Mouse (Mus musculus) spleen, embryonic (tissue): ENCODE results near the gene Srsf2.
"Not testable (repeated sequence)": the region's sequence is repeated elsewhere in the genome, so short reads cannot be mapped to it uniquely, and the experiment has no call there.

ENCODE experiments used
- CTCF ChIA-PET: fragments of 350-600 bp; sonication (Branson Sonifier 250); formaldehyde crosslinking; loops from one replicate; lab custom pipeline; 2022; lab: Charles Lee

Srsf2 gene

GRCm38 (mm10) chr11:116834954-116835353 is 17.9 kb downstream of the Srsf2 start:
- CTCF ChIA-PET: no interaction called here

GRCm38 (mm10) chr11:116832172-116832685 is 20.7 kb downstream of the Srsf2 start:
- CTCF ChIA-PET: no interaction called here

- CTCF ChIA-PET: no interaction called here
These were observed 25.2 kb downstream of the Srsf2 start, which contains the start of gene Mxra7 for GRCm38 (mm10) chr11:116827534-116828165. Gene Mxra7, minus strand, starts transcription at chr11:116828046.

- CTCF ChIA-PET: interaction anchor here (0.6 kb wide), 1 partner anchor 1466 kb away, joined by 3 read pairs; no protein-coding TSS in a partner anchor
These were observed 26.1 kb downstream of the Srsf2 start for GRCm38 (mm10) chr11:116826550-116827504.

GRCm38 (mm10) chr11:116825230-116825629 is 27.7 kb downstream of the Srsf2 start:
- CTCF ChIA-PET: interaction anchor here (0.7 kb wide), 1 partner anchor 195 kb away, joined by 6 read pairs; no protein-coding TSS in a partner anchor

GRCm38 (mm10) chr11:116823885-116824284 is 29.0 kb downstream of the Srsf2 start:
- CTCF ChIA-PET: not testable (repeated sequence)

- CTCF ChIA-PET: no interaction called here
These were observed 29.6 kb downstream of the Srsf2 start for GRCm38 (mm10) chr11:116823255-116823654.

- CTCF ChIA-PET: no interaction called here
These were observed 30.3 kb downstream of the Srsf2 start for GRCm38 (mm10) chr11:116822626-116823025.

- CTCF ChIA-PET: no interaction called here
These were observed 30.7 kb downstream of the Srsf2 start for GRCm38 (mm10) chr11:116822215-116822614.

- CTCF ChIA-PET: no interaction called here
These were observed 31.6 kb downstream of the Srsf2 start for GRCm38 (mm10) chr11:116821057-116821940.

GRCm38 (mm10) chr11:116819932-116820593 is 32.8 kb downstream of the Srsf2 start:
- CTCF ChIA-PET: interaction anchor here (0.6 kb wide), 1 partner anchor 12 kb away, joined by 19 read pairs; no protein-coding TSS in a partner anchor

- CTCF ChIA-PET: no interaction called here
These were observed 34.2 kb downstream of the Srsf2 start for GRCm38 (mm10) chr11:116818722-116819121.

- CTCF ChIA-PET: interaction anchor here (0.7 kb wide), 1 partner anchor 65 kb away, joined by 5 read pairs; no protein-coding TSS in a partner anchor
These were observed 35.3 kb downstream of the Srsf2 start for GRCm38 (mm10) chr11:116817567-116817966.

GRCm38 (mm10) chr11:116816769-116817168 is 36.1 kb downstream of the Srsf2 start:
- CTCF ChIA-PET: interaction anchor here (0.6 kb wide), 1 partner anchor 14 kb away, joined by 5 read pairs; no protein-coding TSS in a partner anchor

- CTCF ChIA-PET: no interaction called here
These were observed 37.9 kb downstream of the Srsf2 start for GRCm38 (mm10) chr11:116814884-116815415.

- CTCF ChIA-PET: no interaction called here
These were observed 38.6 kb downstream of the Srsf2 start for GRCm38 (mm10) chr11:116814076-116814883.

GRCm38 (mm10) chr11:116813610-116814009 is 39.3 kb downstream of the Srsf2 start:
- CTCF ChIA-PET: no interaction called here

GRCm38 (mm10) chr11:116812793-116813529 is 39.9 kb downstream of the Srsf2 start:
- CTCF ChIA-PET: no interaction called here
